Mouse (Mus musculus) forelimb bud, embryonic 11.5 days (tissue): Measurements from ENCODE around the gene Tmem52.
"Not testable (repeated sequence)": the region's sequence is repeated elsewhere in the genome, so short reads cannot be mapped to it uniquely, and the experiment has no call there.

Source experiments
- DNase-seq: peaks from one replicate; pipeline ENCODE4 v3.0.0-alpha.2; 2012; ENCODE audit warnings: low read depth, low spot score

The Tmem52 gene

GRCm38 (mm10) chr4:155471406-155471805 is 2.5 kb downstream of the Tmem52 start:
- no peak for DNase-seq

- DNase-seq: no peak
These were observed 3.9 kb downstream of the Tmem52 start for GRCm38 (mm10) chr4:155472716-155473290.

- no peak for DNase-seq
These were observed 4.4 kb downstream of the Tmem52 start for GRCm38 (mm10) chr4:155473319-155473718.

GRCm38 (mm10) chr4:155473796-155474195 is 4.9 kb downstream of the Tmem52 start:
- DNase-seq: not testable (repeated sequence)

- peak; percentile 74 for DNase-seq
These were observed 12.6 kb downstream of the Tmem52 start for GRCm38 (mm10) chr4:155481381-155482124.

GRCm38 (mm10) chr4:155482125-155482480 is 13.2 kb downstream of the Tmem52 start:
- no peak for DNase-seq

- no peak for DNase-seq
These were observed 14.0 kb downstream of the Tmem52 start for GRCm38 (mm10) chr4:155482733-155483540.

- DNase-seq: no peak
These were observed 16.6 kb downstream of the Tmem52 start for GRCm38 (mm10) chr4:155485521-155485920.

- no peak for DNase-seq
These were observed 18.8 kb downstream of the Tmem52 start for GRCm38 (mm10) chr4:155487746-155488145.

GRCm38 (mm10) chr4:155488232-155489025 is 19.5 kb downstream of the Tmem52 start:
- DNase-seq: peak; percentile 28

- no peak for DNase-seq
These were observed 20.4 kb downstream of the Tmem52 start for GRCm38 (mm10) chr4:155489101-155489970.

GRCm38 (mm10) chr4:155490456-155490855 is 21.5 kb downstream of the Tmem52 start:
- DNase-seq: no peak

GRCm38 (mm10) chr4:155490990-155491504 is 22.1 kb downstream of the Tmem52 start, which contains the start of gene Gnb1:
TSS of gene Gnb1 (plus strand) at chr4:155491361.
- peak; percentile 92 for DNase-seq

GRCm38 (mm10) chr4:155491529-155492130 is 22.7 kb downstream of the Tmem52 start:
- peak; percentile 51 for DNase-seq

- peak; percentile 43 for DNase-seq
These were observed 23.3 kb downstream of the Tmem52 start for GRCm38 (mm10) chr4:155492131-155492633.

GRCm38 (mm10) chr4:155494891-155495290 is 26.0 kb downstream of the Tmem52 start:
- no peak for DNase-seq

- DNase-seq: no peak
These were observed 29.0 kb downstream of the Tmem52 start for GRCm38 (mm10) chr4:155497963-155498362.

GRCm38 (mm10) chr4:155501126-155501525 is 32.2 kb downstream of the Tmem52 start:
- no peak for DNase-seq

GRCm38 (mm10) chr4:155505067-155505466 is 36.2 kb downstream of the Tmem52 start:
- no peak for DNase-seq
